Mouse (Mus musculus) midbrain, embryonic 12.5 days (tissue): Measurements from ENCODE around the gene Wdr17. TPM values are rescaled to one million over a fixed set of nuclear protein-coding genes. Genes with fewer than 3 reads are reported as not detected.

Source experiments
- ATAC-seq: fragments of 200-750 bp; cut with Nextera tagmentation; 2 replicates; pipeline ENCODE4 v1.8.0; 2017; ENCODE audit warnings: low read depth, moderate TSS enrichment, moderate library complexity; ENCODE audit not compliant: low FRiP score
- H3K27ac ChIP-seq: fragments of 300-500 bp; sonication (generic); replicated peaks from 2 replicates; pipeline ENCODE4 v1.5.1; 2016; ENCODE audit warnings: mild to moderate bottlenecking
- H3K27me3 ChIP-seq: fragments of 300-500 bp; sonication (generic); 2 replicates; pipeline ENCODE4 v1.6.1; 2016; ENCODE audit warnings: mild to moderate bottlenecking
- H3K36me3 ChIP-seq: fragments of 300-500 bp; sonication (generic); 2 replicates; pipeline ENCODE4 v1.6.1; 2016
- H3K4me1 ChIP-seq: fragments of 300-500 bp; sonication (generic); 2 replicates; pipeline ENCODE4 v1.6.1; 2016
- H3K4me2 ChIP-seq: fragments of 300-500 bp; sonication (generic); replicated peaks from 2 replicates; pipeline ENCODE4 v1.6.1; 2016; ENCODE audit warnings: mild to moderate bottlenecking, moderate library complexity
- H3K4me3 ChIP-seq: fragments of 300-500 bp; sonication (generic); 2 replicates; pipeline ENCODE4 v1.5.1; 2016; ENCODE audit warnings: mild to moderate bottlenecking
- H3K9ac ChIP-seq: fragments of 300-500 bp; sonication (generic); replicated peaks from 2 replicates; pipeline ENCODE4 v1.6.1; 2016; ENCODE audit warnings: mild to moderate bottlenecking, moderate library complexity
- H3K9me3 ChIP-seq: fragments of 300-500 bp; sonication (generic); 2 replicates; pipeline ENCODE4 v1.6.1; 2016; ENCODE audit warnings: mild to moderate bottlenecking
- WGBS: fragments of 180-500 bp; shearing (Covaris S2); methylation state at CpG from one replicate; pipeline ENCODE4 v1.1.7; 2016; 5-methylcytosine and 5-hydroxymethylcytosine counted together
- polyA plus RNA-seq: library from polyadenylated mRNA; unstranded; fragments of >200 nt; fragmentation: Nextera tagmentation; extraction: Ambion mirVana; gene quantifications from 2 replicates; pipeline ENCODE4 v1.2.1, GENCODE M21; 2016

The Wdr17 gene
- polyA plus RNA-seq, result 6.1 and 6.9 TPM in 2 replicates

- Histone ChIP-seq H3K36me3 (no peaks in the 10 kb centered on the region), H3K9me3 (no peaks in the 10 kb centered on the region), H3K9ac (no peak within 1 kb of the TSS), H3K4me3 (no peak within 1 kb of the TSS), H3K27me3 (no peaks in the 10 kb centered on the region), H3K4me2 (no peak within 1 kb of the TSS), H3K27ac (no peak within 1 kb of the TSS), H3K4me1 (no peaks in the 10 kb centered on the region)
- no peak for ATAC-seq
- 83% methylated on average over 9 of the region's 9 CpGs for WGBS
Measured at GRCm38 (mm10) chr8:54886987-54887785, at the start of gene Wdr17. TSS of gene Wdr17 (minus strand) at chr8:54887184.

- WGBS, result 69% methylated on average over 2 of the region's 2 CpGs
- Histone ChIP-seq H3K9me3 (no peaks in the 10 kb centered on the region), H3K27me3 (no peaks in the 10 kb centered on the region), H3K4me2 (no peak overlapping the region), H3K9ac (no peak overlapping the region), H3K27ac (no peak overlapping the region), H3K4me3 (no peak overlapping the region), H3K36me3 (no peaks in the 10 kb centered on the region), H3K4me1 (no peaks in the 10 kb centered on the region)
- ATAC-seq, result no peak
Measured at GRCm38 (mm10) chr8:54932306-54932705, 45.3 kb upstream of the Wdr17 start.

- no peak overlapping the region for H3K4me2 ChIP-seq
- 88% methylated on average over 3 of the region's 3 CpGs for WGBS
- no peaks in the 10 kb centered on the region for H3K36me3 ChIP-seq
- no peak overlapping the region for H3K9ac ChIP-seq
- H3K27me3 ChIP-seq, result no peaks in the 10 kb centered on the region
- H3K4me3 ChIP-seq, result no peak overlapping the region
- peaks cover 10% of the 10 kb centered on the region; the same call in 1 of the 2 replicates for H3K4me1 ChIP-seq
- no peaks in the 10 kb centered on the region for H3K9me3 ChIP-seq
- no peak overlapping the region for H3K27ac ChIP-seq
- ATAC-seq, result no peak
Measured at GRCm38 (mm10) chr8:54924936-54925335, 38.0 kb upstream of the Wdr17 start.

- Histone ChIP-seq H3K4me3 (no peak overlapping the region), H3K27ac (peak overlapping the region; percentile 58), H3K27me3 (no peaks in the 10 kb centered on the region), H3K9me3 (no peaks in the 10 kb centered on the region), H3K4me2 (0 out of 2 replicates have a peak overlapping the region, but pooled peaks have one; percentile 17), H3K36me3 (no peaks in the 10 kb centered on the region), H3K9ac (no peak overlapping the region), H3K4me1 (peaks cover 10% of the 10 kb centered on the region; the same call in 1 of the 2 replicates)
- ATAC-seq, result peak; percentile 72
- WGBS, result 40% methylated on average over 2 of the region's 2 CpGs
Measured at GRCm38 (mm10) chr8:54922160-54922855, 35.3 kb upstream of the Wdr17 start.

- no peaks in the 10 kb centered on the region for H3K27me3 ChIP-seq
- H3K9me3 ChIP-seq, result no peaks in the 10 kb centered on the region
- H3K36me3 ChIP-seq, result no peaks in the 10 kb centered on the region
- H3K4me2 ChIP-seq, result no peak overlapping the region
- WGBS, result 61% methylated on average over 8 of the region's 9 CpGs
- no peak overlapping the region for H3K27ac ChIP-seq
- ATAC-seq, result no peak; the same call in 1 of the 2 replicates
- H3K4me1 ChIP-seq, result peaks cover 9% of the 10 kb centered on the region; the same call in 1 of the 2 replicates
- no peak overlapping the region for H3K9ac ChIP-seq
- no peak overlapping the region for H3K4me3 ChIP-seq
Measured at GRCm38 (mm10) chr8:54917710-54918109, 30.7 kb upstream of the Wdr17 start.

GRCm38 (mm10) chr8:54912891-54913290 is 25.9 kb upstream of the Wdr17 start:
- 93% methylated on average over 2 of the region's 2 CpGs for WGBS
- Histone ChIP-seq H3K27ac (no peak overlapping the region), H3K27me3 (no peaks in the 10 kb centered on the region), H3K4me2 (no peak overlapping the region), H3K4me1 (no peaks in the 10 kb centered on the region), H3K9ac (no peak overlapping the region), H3K36me3 (no peaks in the 10 kb centered on the region), H3K4me3 (no peak overlapping the region), H3K9me3 (no peaks in the 10 kb centered on the region)
- no peak for ATAC-seq

- H3K4me2 ChIP-seq, result no peak overlapping the region
- no peak overlapping the region for H3K9ac ChIP-seq
- H3K4me1 ChIP-seq, result no peaks in the 10 kb centered on the region
- H3K9me3 ChIP-seq, result no peaks in the 10 kb centered on the region
- H3K27ac ChIP-seq, result no peak overlapping the region
- H3K36me3 ChIP-seq, result no peaks in the 10 kb centered on the region
- 87% methylated on average over 2 of the region's 2 CpGs for WGBS
- H3K4me3 ChIP-seq, result no peak overlapping the region
- no peaks in the 10 kb centered on the region for H3K27me3 ChIP-seq
- ATAC-seq, result no peak
Measured at GRCm38 (mm10) chr8:54899444-54899843, 12.5 kb upstream of the Wdr17 start.

- ATAC-seq, result no peak
- Histone ChIP-seq H3K9ac (no peak overlapping the region), H3K27me3 (no peaks in the 10 kb centered on the region), H3K9me3 (no peaks in the 10 kb centered on the region), H3K4me2 (no peak overlapping the region), H3K4me3 (no peak overlapping the region), H3K36me3 (no peaks in the 10 kb centered on the region), H3K27ac (no peak overlapping the region), H3K4me1 (no peaks in the 10 kb centered on the region)
- WGBS, result 86% methylated on average over 2 of the region's 2 CpGs
Measured at GRCm38 (mm10) chr8:54894637-54895322, 7.8 kb upstream of the Wdr17 start.

- H3K27ac ChIP-seq, result no peak overlapping the region
- no peaks in the 10 kb centered on the region for H3K27me3 ChIP-seq
- H3K4me3 ChIP-seq, result no peak overlapping the region
- H3K4me2 ChIP-seq, result no peak overlapping the region
- ATAC-seq, result no peak
- no peaks in the 10 kb centered on the region for H3K36me3 ChIP-seq
- H3K4me1 ChIP-seq, result no peaks in the 10 kb centered on the region
- H3K9me3 ChIP-seq, result no peaks in the 10 kb centered on the region
- H3K9ac ChIP-seq, result no peak overlapping the region
- WGBS, result 89% methylated on average over 1 of the region's 1 CpGs
Measured at GRCm38 (mm10) chr8:54894180-54894579, 7.2 kb upstream of the Wdr17 start.

GRCm38 (mm10) chr8:54886560-54886959 is 424 bp downstream of the Wdr17 start:
- Histone ChIP-seq H3K4me3 (no peak overlapping the region), H3K4me1 (no peaks in the 10 kb centered on the region), H3K4me2 (no peak overlapping the region), H3K27me3 (no peaks in the 10 kb centered on the region), H3K27ac (no peak overlapping the region), H3K36me3 (no peaks in the 10 kb centered on the region), H3K9me3 (no peaks in the 10 kb centered on the region), H3K9ac (no peak overlapping the region)
- ATAC-seq, result no peak
- 83% methylated on average over 4 of the region's 4 CpGs for WGBS

GRCm38 (mm10) chr8:54876458-54876857 is 10.5 kb downstream of the Wdr17 start:
- Histone ChIP-seq H3K9me3 (no peaks in the 10 kb centered on the region), H3K9ac (no peak overlapping the region), H3K4me2 (no peak overlapping the region), H3K27me3 (no peaks in the 10 kb centered on the region), H3K4me1 (no peaks in the 10 kb centered on the region), H3K4me3 (no peak overlapping the region), H3K36me3 (no peaks in the 10 kb centered on the region), H3K27ac (no peak overlapping the region)
- no peak for ATAC-seq
- 94% methylated on average over 4 of the region's 4 CpGs for WGBS

- peak; percentile 49; the same call in 1 of the 2 replicates for ATAC-seq
Measured at GRCm38 (mm10) chr8:54864761-54865064, 22.3 kb downstream of the Wdr17 start.

More at GRCm38 (mm10) chr8:54864761-54865064, 22.3 kb downstream of the Wdr17 start:
- Histone ChIP-seq H3K27ac (no peak overlapping the region), H3K4me1 (no peaks in the 10 kb centered on the region), H3K9me3 (no peaks in the 10 kb centered on the region), H3K4me3 (no peak overlapping the region), H3K36me3 (no peaks in the 10 kb centered on the region), H3K9ac (no peak overlapping the region), H3K4me2 (no peak overlapping the region), H3K27me3 (no peaks in the 10 kb centered on the region)
- 39% methylated on average over 1 of the region's 1 CpGs for WGBS
